Mouse (Mus musculus): ENCODE measurements around the gene Desi2.

DNA sequence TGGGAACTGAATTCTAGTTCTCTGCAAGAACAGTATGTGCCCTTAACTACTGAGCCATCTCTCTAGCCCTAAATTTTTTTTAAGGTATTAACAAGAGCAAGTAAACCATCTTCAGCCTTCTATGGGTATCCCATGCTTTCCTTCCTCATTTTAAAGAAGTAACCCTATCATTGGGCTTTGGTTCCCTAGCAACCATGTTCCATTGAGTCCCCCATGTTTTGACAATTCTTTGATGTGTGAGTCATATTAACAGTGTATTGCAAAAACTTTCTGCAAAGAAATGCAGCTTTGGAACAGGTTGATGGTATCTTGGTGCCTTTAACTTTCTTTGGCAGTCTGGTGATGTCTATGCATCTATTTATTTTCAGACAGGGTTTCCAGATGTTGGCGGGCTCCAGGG lies 106.8 kb downstream of the Desi2 start:
- TF ChIP-seq POLR2A (IDR thresholded peaks at IDR 0.05; ENCODE audit: low read depth, low read length) (no peak), CTCF (conservative IDR thresholded peaks at IDR 0.05; ENCODE audit: insufficient read depth, insufficient read length, low read depth, low read length) (no peak)

Data from kidney, adult 2 months (tissue).